Comparison of ENCODE assay signal across 8 mouse cellular contexts in the genomic region with DNA sequence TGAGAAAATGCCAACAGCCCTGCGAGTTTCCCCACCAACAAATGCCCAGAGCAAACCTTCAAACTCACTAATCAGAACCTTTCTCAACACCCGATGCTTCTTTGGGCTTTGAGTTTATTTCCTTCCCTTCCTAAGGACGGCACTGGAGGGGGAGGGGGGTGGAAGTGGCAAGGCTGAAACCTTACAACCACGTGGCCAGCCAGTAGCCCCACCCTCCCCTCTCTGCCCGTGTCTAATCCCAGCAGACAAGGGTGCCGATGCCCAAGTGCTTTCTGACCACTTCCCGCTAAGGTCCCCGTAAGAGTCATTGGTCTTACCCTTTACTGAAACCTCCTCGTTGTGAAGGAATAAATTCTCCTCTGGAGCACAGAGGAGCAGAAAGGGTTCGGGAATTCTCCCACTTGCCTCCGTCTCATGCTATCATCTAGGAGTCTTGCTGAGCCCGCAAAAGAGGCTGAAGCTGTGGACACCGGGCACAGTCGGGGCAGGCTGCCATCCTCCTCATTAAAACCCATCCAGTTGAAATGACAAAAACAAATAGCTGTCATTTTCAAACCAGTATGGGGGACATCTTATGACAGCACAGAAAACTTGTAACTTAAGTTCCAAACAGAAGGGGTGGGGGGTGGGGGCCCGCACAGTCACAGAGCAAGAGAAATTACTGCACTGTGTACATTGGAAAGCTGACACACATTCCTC. TPM values are rescaled to one million over a fixed set of nuclear protein-coding genes. Genes with fewer than 3 reads are reported as not detected.
A peak's percentile ranks its signal among the peaks of the same experiment; 100 is the strongest.
DNase-seq lines count a peak whose midpoint lies in the region; ATAC-seq and TF ChIP-seq lines count a peak whose summit lies in the region.

No protein-coding gene starts in this region.

- no peaks in the 10 kb centered on the region for H3K27me3 ChIP-seq in cerebellum, adult 2 months (ENCODE audit: control insufficient read depth, insufficient read depth, low read length)
- no peaks in the 10 kb centered on the region for H3K27me3 ChIP-seq in intestine, embryonic 14.5 days (replicated peaks; ENCODE audit: control insufficient read depth, insufficient read depth, low read length)
- no peaks in the 10 kb centered on the region for H3K27me3 ChIP-seq in liver, embryonic 13.5 days
- H3K27me3 ChIP-seq in midbrain, postnatal 0 days (ENCODE audit: insufficient read depth, low read length), result no peaks in the 10 kb centered on the region

- TF ChIP-seq CTCF in cerebellum, adult 2 months (IDR thresholded peaks at IDR 0.05; ENCODE audit: borderline replicate concordance, insufficient read depth, low read depth, low read length), result no peak
- TF ChIP-seq CTCF in midbrain, postnatal 0 days (IDR thresholded peaks at IDR 0.05), result no peak

- DNase-seq in cerebellum, adult 2 months, result peak in 1 of 2 experiments; percentile 3
- no peak for DNase-seq in cerebellum, adult 9-11 months
- DNase-seq in adrenal gland, postnatal 25 days, result peak; percentile 53
- peak; percentile 59 for DNase-seq in gastrocnemius, postnatal 14 days
- no peak for DNase-seq in intestine, embryonic 14.5 days (ENCODE audit: low spot score)
- no peak for DNase-seq in liver, embryonic 13.5 days
- DNase-seq in midbrain, postnatal 0 days (ENCODE audit: low spot score), result no peak
- no peak for DNase-seq in left cerebral cortex, adult 11 months (ENCODE audit: low spot score)

- H3K36me3 ChIP-seq in intestine, embryonic 14.5 days (ENCODE audit: control insufficient read depth, insufficient read depth, low read length), result no peaks in the 10 kb centered on the region
- no peaks in the 10 kb centered on the region for H3K36me3 ChIP-seq in liver, embryonic 13.5 days
- no peaks in the 10 kb centered on the region for H3K36me3 ChIP-seq in midbrain, postnatal 0 days (ENCODE audit: insufficient read depth, low read length)

- ATAC-seq in intestine, embryonic 14.5 days (replicated peaks; ENCODE audit: low FRiP score, low TSS enrichment, low read depth), result 0 out of 2 replicates have a peak, but pooled peaks have one; percentile 33
- ATAC-seq in liver, embryonic 13.5 days (ENCODE audit: low read depth), result peak; percentile 84
- no peak for ATAC-seq in midbrain, postnatal 0 days (ENCODE audit: low FRiP score)

- 5% methylated on average over 15 of the region's 15 CpGs for WGBS in cerebellum, adult 2 months
- 17% methylated on average over 15 of the region's 15 CpGs for WGBS in intestine, embryonic 14.5 days
- 13% methylated on average over 15 of the region's 15 CpGs for WGBS in liver, embryonic 13.5 days (ENCODE audit: insufficient replicate concordance)
- 18% methylated on average over 15 of the region's 15 CpGs for WGBS in midbrain, postnatal 0 days

- H3K4me3 ChIP-seq in cerebellum, adult 2 months (replicated peaks; ENCODE audit: insufficient read depth, low read depth, low read length), result peak overlapping the region; percentile 58
- peak overlapping the region; percentile 21 for H3K4me3 ChIP-seq in intestine, embryonic 14.5 days (ENCODE audit: low read depth, low read length)
- H3K4me3 ChIP-seq in liver, embryonic 13.5 days (replicated peaks), result peak overlapping the region; percentile 34
- peak overlapping the region; percentile 26 for H3K4me3 ChIP-seq in midbrain, postnatal 0 days (ENCODE audit: low read depth, low read length)

- intact Hi-C loops in gastrocnemius, postnatal 14 days (cut with DNase I; ENCODE audit: low total_unique reads), result no loop called here

- H3K9ac ChIP-seq in intestine, embryonic 14.5 days (ENCODE audit: low read length), result 0 out of 2 replicates have a peak overlapping the region, but pooled peaks have one; percentile 5
- H3K9ac ChIP-seq in liver, embryonic 13.5 days, result no peak overlapping the region; the same call in 1 of the 2 replicates
- H3K9ac ChIP-seq in midbrain, postnatal 0 days (replicated peaks; ENCODE audit: low read length, poor library complexity, severe bottlenecking), result peak overlapping the region; percentile 25; the same call in 1 of the 2 replicates

- H3K9me3 ChIP-seq in intestine, embryonic 14.5 days (ENCODE audit: control insufficient read depth, low read length), result no peaks in the 10 kb centered on the region
- no peaks in the 10 kb centered on the region for H3K9me3 ChIP-seq in liver, embryonic 13.5 days (replicated peaks)
- no peaks in the 10 kb centered on the region for H3K9me3 ChIP-seq in midbrain, postnatal 0 days (ENCODE audit: low read length)

- TF ChIP-seq POLR2A in cerebellum, adult 2 months (IDR thresholded peaks at IDR 0.05; ENCODE audit: borderline replicate concordance, insufficient read depth, low read length), result no peak

- no peaks in the 10 kb centered on the region; the same call in 1 of the 2 replicates for H3K4me1 ChIP-seq in cerebellum, adult 2 months (ENCODE audit: control insufficient read depth, insufficient read depth, low read length)
- H3K4me1 ChIP-seq in intestine, embryonic 14.5 days (replicated peaks; ENCODE audit: control insufficient read depth, insufficient read depth, low read length), result peaks cover 42% of the 10 kb centered on the region
- peaks cover 26% of the 10 kb centered on the region for H3K4me1 ChIP-seq in liver, embryonic 13.5 days (replicated peaks)
- H3K4me1 ChIP-seq in midbrain, postnatal 0 days (ENCODE audit: insufficient read depth, low read length), result peaks cover 3% of the 10 kb centered on the region; the same call in 1 of the 2 replicates

- no peak overlapping the region for H3K27ac ChIP-seq in cerebellum, adult 2 months (ENCODE audit: insufficient read depth, low read length)
- no peak overlapping the region for H3K27ac ChIP-seq in intestine, embryonic 14.5 days (ENCODE audit: low read depth)
- H3K27ac ChIP-seq in liver, embryonic 13.5 days, result no peak overlapping the region
- no peak overlapping the region for H3K27ac ChIP-seq in midbrain, postnatal 0 days (ENCODE audit: low read depth, low read length)

- peak overlapping the region; percentile 46 for H3K4me2 ChIP-seq in intestine, embryonic 14.5 days (ENCODE audit: low read length)
- H3K4me2 ChIP-seq in liver, embryonic 13.5 days, result peak overlapping the region; percentile 62
- H3K4me2 ChIP-seq in midbrain, postnatal 0 days (ENCODE audit: low read depth, low read length, poor library complexity, severe bottlenecking), result peak overlapping the region; percentile 49

RNA-seq across cellular contexts. Expression of a gene that starts 30.9 kb away (rescaled TPM):
- polyA plus RNA-seq in cerebellum, adult 2 months (2012; rRNA removed), result 38.5 and 39.1 TPM in 2 replicates
- total RNA-seq in adrenal gland, postnatal 25 days (2021), result 82.1 and 91.9 TPM in 2 replicates
- 10 to 100 TPM; 26.4 to 30.5 TPM for total RNA-seq in gastrocnemius, postnatal 14 days (2021)
- polyA plus RNA-seq in intestine, embryonic 14.5 days (2014; fragmentation: Nextera tagmentation; extraction: Ambion mirVana), result 63.6 and 64.6 TPM in 2 replicates
- polyA plus RNA-seq in liver, embryonic 13.5 days (2015; fragmentation: Nextera tagmentation; extraction: Ambion mirVana), result 4.3 and 4.6 TPM in 2 replicates
- 102 and 116 TPM in 2 replicates for total RNA-seq in midbrain, postnatal 0 days (2014; rRNA removed)
- 83.6 and 92.9 TPM in 2 replicates for polyA plus RNA-seq in midbrain, postnatal 0 days (2015; fragmentation: Nextera tagmentation; extraction: Ambion mirVana)

Comparison
In these comparisons a context has a peak if more than half of its experiments do, and no peak if none do; other contexts are left out.
1. DNase-seq: peak in adrenal gland, postnatal 25 days (single experiment) and gastrocnemius, postnatal 14 days (single experiment); none in cerebellum, adult 9-11 months (single experiment), intestine, embryonic 14.5 days (single experiment), liver, embryonic 13.5 days (single experiment), midbrain, postnatal 0 days (single experiment) and left cerebral cortex, adult 11 months (single experiment).
2. Peak in every context shown above with its lines, with median percentiles within 50 percentile points of each other: H3K4me3 ChIP-seq and H3K4me2 ChIP-seq.